Mouse (Mus musculus): ENCODE results near the gene Rala.

- TF ChIP-seq MAX (IDR thresholded peaks at IDR 0.05; ENCODE audit: low read depth) (no peak), POLR2A (IDR thresholded peaks at IDR 0.05; ENCODE audit: insufficient read length, low read depth) (no peak), TCF12 (IDR thresholded peaks at IDR 0.05; ENCODE audit: insufficient read depth, poor library complexity, severe bottlenecking) (no peak), TCF3 (IDR thresholded peaks at IDR 0.05; ENCODE audit: insufficient read length, low read depth) (no peak), REST (IDR thresholded peaks at IDR 0.05; ENCODE audit: insufficient read depth, insufficient read length) (no peak), USF1 (IDR thresholded peaks at IDR 0.05; ENCODE audit: low read depth) (no peak), SRF (IDR thresholded peaks at IDR 0.05; ENCODE audit: control insufficient read depth, insufficient read length, low read depth) (no peak), MYOD1 (IDR thresholded peaks at IDR 0.05; ENCODE audit: control insufficient read depth in 1 of 3, insufficient read length in 2 of 3, low read depth in 2 of 3) (no peak), E2F4 (IDR thresholded peaks at IDR 0.05; ENCODE audit: insufficient read depth) (no peak), MYOG (IDR thresholded peaks at IDR 0.05; ENCODE audit: control insufficient read depth in 1 of 3, insufficient read depth in 1 of 3, insufficient read length in 2 of 3, low read depth in 2 of 3) (no peak), CEBPB (IDR thresholded peaks at IDR 0.05; ENCODE audit: insufficient read depth, poor library complexity, severe bottlenecking) (no peak)
Measured at GRCm38 (mm10) chr13:17836808-17837207, 107.2 kb downstream of the Rala start.

Data from myocyte (in vitro differentiated cells).